Mouse (Mus musculus): ENCODE data around the gene Nup107.

The Nup107 gene

GRCm38 (mm10) chr10:117803870-117804850 lies 11.7 kb upstream of the Nup107 start:
- intact Hi-C loops (cut with DNase I) = no loop called here

DNA sequence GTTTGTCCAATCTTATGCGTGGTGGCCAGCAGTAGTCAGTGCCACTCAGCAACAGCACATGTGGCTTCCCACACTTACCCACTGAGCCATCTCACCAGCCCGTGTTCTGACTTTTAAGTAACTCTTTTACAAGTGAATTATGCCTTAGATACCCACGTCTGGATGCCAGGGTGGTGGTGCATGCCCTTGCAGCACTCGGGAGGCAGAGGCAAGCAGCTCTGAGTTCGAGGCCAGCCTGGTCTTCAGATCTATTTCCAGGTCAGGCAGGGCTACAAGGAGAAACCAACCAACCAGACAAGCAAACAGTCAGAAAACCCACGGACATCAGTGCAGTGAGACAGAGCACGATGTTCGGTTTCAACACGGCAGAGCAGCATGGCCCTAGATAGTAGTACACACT lies 9.4 kb upstream of the Nup107 start:
- intact Hi-C loops (cut with DNase I) = no loop called here

DNA sequence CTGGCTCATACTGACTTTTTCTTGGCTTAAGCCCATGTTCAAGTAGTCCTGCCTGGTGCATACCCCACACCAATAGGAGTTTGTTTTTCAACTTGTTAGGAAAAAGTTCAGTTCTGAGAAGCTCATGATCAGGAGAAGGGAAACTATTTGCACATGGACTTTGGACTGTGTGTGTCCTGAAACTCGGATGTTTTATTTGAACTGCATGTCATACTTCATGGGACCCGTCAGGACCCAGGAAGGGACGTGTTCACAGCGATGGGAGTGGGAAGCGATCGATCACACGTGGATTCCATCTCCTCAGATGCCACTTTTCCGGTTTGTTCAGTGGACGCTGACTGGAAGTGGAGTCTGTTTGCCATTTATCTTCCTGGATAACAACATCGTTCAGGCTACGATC lies 7.3 kb upstream of the Nup107 start:
- intact Hi-C loops (cut with DNase I) = loop anchor here (5.0 kb wide), 1 partner anchor 42 kb away; no protein-coding TSS in a partner anchor

DNA sequence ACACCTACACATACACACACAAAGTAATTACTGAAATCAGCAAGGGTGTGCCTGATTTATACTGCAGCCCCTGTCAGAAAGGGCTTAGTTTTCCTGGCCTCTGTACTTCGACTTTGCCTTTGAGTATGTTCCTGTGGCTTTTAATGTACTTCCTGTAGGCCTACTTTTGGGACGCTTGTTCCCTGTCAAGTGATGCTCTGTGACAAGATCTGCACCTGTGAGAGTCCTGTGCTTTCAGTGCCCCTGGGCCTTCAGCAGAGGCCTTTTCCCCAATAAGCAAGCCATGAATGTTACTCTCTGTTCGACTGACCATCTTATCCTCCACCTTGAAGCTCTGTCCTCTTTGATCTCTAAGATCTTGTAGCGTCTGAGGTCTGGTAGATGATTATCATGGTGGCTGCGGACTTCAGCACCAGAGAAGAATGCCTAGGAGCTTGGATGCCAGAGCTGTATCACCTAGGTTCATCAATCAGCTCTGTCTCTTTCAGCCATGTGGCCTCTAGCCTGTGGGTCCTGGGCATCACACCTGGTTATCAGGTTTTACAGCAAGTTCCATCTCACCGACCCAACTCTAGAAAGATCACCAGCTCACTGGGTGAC lies 6.0 kb upstream of the Nup107 start:
- intact Hi-C loops (cut with DNase I) = loop anchor here (5.0 kb wide), 1 partner anchor 44 kb away; no protein-coding TSS in a partner anchor

GRCm38 (mm10) chr10:117797684-117798083 lies 5.2 kb upstream of the Nup107 start:
- intact Hi-C loops (cut with DNase I) = loop anchor here (5.0 kb wide), 1 partner anchor 45 kb away; no protein-coding TSS in a partner anchor

GRCm38 (mm10) chr10:117797106-117797505 lies 4.6 kb upstream of the Nup107 start:
- intact Hi-C loops (cut with DNase I) = loop anchor here (5.0 kb wide), 1 partner anchor 45 kb away; no protein-coding TSS in a partner anchor

GRCm38 (mm10) chr10:117796181-117796580 lies 3.7 kb upstream of the Nup107 start:
- intact Hi-C loops (cut with DNase I) = loop anchor here (5.0 kb wide), 1 partner anchor 46 kb away; no protein-coding TSS in a partner anchor

DNA sequence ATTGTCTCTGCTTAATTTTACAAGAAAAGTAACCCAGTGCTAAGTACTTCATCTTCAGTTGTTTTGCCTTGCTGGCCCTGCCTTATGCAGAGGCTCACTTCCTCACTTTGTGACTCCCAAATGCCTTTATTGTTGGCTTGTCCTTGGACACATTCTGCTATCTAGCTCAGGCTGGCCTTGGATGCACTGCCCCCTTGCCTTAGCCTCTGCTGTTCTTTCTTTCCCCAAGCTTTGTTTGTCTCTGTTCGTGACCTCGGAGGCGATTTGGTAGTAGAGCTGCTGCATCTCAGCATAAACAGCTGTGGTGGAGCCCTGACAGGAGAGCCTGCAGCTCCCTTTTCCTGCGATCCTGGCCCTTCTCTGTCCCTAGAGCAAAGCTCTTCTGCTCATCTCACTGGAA lies 2.7 kb upstream of the Nup107 start:
- intact Hi-C loops (cut with DNase I) = loop anchor here (5.0 kb wide), 1 partner anchor 47 kb away; no protein-coding TSS in a partner anchor

- intact Hi-C loops (cut with DNase I) = loop anchor here (2.0 to 5.0 kb wide), 2 partner anchors 47 to 314 kb away; partner anchors contain the start of gene Slc35e3
Observed at GRCm38 (mm10) chr10:117793436-117794030, 1.0 kb upstream of the Nup107 start.

- intact Hi-C loops (cut with DNase I) = loop anchor here (5.0 kb wide), 1 partner anchor 316 kb away; no protein-coding TSS in a partner anchor
Observed at GRCm38 (mm10) chr10:117791171-117791470, 1.4 kb downstream of the Nup107 start.

- intact Hi-C loops (cut with DNase I) = loop anchor here (5.0 kb wide), 1 partner anchor 317 kb away; no protein-coding TSS in a partner anchor
Observed at GRCm38 (mm10) chr10:117790421-117791170, 1.9 kb downstream of the Nup107 start.

DNA sequence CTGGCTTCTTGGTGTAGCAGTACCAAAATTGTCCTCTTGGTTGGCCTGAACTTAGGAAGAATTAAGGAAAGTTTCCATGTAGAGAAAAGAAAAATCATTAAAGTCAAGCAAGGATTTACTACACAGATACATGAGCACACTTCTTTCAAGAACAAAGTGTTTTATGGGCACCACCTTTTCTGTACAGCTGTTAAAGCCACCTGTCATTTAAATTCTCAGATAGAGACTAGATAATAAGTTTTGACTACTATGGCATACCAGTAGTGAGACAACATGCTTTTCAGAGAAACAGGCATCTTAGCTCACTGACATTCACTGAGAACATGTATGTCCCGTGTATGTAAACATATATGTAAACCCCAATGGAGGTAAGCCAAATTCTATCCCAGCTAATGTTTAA lies 2.5 kb downstream of the Nup107 start:
- intact Hi-C loops (cut with DNase I) = loop anchor here (5.0 kb wide), 1 partner anchor 317 kb away; no protein-coding TSS in a partner anchor

DNA sequence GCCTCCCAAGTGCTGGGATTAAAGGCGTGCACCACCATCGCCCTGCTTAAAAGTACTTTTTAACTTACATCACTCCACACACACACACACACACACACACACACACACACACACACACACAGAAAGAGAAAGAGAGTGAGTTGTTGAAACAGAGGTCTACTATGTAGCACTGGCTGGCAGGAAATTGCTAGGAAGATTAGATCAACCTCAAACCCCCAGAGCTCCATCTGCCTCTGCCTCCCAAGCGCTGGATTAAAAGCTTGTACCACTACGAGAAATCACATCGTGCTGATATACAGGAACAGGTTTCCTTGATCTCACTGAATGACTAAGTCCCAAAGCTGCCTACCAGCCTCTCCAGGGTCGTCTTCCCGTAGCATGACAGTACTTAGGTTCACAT lies 7.9 kb downstream of the Nup107 start:
- intact Hi-C loops (cut with DNase I) = no loop called here

- intact Hi-C loops (cut with DNase I) = no loop called here
Observed at GRCm38 (mm10) chr10:117783786-117784420, 8.6 kb downstream of the Nup107 start.

DNA sequence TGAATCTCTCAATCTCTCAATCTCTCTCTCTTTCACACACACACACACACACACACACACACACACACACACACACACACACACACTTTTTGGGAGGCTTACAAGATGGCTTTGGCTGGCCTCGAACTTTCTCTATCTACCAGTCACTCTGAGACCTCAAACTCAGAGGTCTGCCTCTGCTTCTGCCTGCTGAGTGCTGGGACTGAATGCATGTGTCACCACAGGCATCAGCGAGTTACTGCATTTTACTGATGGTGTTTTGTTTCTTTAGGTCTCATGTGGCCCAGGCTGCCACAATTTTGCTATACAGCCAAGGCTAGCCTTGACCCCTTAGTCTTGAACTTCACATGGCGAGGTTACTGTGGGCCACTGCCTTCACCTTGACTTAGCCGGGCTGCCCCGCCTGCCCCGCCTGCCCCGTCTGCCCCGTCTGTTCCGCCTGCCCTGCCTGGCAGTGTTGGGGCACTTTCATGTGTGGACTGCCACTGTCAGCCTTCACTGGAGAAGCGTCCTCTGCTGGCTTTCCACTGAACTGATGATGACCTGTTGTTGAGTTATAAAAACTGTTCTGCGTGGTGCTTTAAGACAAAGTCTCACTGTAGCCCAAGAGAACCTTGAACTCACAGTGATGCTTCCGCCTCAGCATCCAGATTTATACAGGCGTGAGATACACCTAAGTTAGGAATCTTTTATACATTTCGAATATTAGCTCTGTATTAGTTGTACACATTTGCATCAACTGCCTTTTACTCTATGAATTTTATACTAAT lies 9.8 kb downstream of the Nup107 start:
- intact Hi-C loops (cut with DNase I) = no loop called here

- intact Hi-C loops (cut with DNase I) = no loop called here
Observed at GRCm38 (mm10) chr10:117782056-117782455, 10.4 kb downstream of the Nup107 start.

DNA sequence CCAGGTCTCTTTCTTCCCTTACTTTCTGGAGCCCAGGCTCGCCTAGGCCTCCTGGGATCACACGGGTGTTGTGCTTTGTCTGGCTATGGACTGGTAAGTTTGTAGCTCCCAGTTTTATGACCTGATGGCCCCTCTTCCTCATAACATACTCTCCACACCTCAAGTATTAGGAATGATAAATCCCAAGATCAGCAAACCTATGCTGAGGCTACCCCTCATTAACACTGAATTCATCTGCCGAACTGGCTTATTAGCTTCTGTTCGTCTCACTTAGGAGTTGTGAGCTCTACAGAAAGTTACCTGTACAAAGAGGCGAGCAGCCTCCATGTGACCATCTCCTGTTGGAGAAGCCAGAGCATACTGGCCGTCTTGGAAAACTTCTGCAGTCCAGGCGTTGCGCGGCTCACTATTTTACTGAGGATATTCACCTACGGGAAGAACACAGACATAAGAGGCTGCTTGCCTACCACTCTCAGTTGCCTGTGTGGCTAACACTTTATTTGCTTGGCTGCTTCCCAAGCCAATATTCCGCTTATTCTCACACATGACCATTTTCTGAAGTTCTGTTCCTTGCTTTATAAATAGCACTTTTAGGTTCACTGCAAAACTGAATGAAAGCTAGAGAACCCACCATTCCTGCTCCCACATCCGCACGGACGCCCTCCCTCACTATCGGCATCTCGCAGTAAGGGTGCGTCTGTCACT lies 11.3 kb downstream of the Nup107 start:
- intact Hi-C loops (cut with DNase I) = no loop called here

DNA sequence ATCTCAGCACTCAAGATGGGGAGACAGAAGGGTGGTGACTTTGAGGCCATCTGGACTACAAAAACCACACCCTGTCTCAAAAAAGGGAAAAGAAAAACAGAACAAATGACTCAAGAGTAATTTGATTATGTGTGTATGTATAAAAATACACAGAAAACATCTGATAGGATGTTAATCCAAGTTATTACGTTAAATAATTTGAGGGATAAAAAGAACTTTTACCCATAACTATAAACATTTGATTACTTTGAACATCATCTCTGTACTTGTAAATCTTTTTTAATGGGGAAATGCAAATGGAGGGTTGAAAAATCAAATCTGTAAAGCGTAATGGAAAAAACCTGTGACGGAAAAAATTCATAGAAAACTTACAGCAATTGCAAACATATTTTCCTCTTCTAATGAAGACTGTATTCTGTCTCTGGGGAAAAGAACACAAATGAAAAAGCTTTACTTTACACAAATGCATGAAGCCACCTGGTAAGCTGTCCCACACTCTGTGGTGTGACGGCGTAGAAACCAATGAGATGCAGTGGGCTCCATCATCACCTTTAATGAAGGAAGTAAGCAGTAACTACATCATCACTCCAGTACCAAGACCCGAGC lies 12.1 kb downstream of the Nup107 start:
- intact Hi-C loops (cut with DNase I) = no loop called here

Measured in adrenal gland (tissue).